ENCODE assay signal across 18 mouse cellular contexts in the genomic region with DNA sequence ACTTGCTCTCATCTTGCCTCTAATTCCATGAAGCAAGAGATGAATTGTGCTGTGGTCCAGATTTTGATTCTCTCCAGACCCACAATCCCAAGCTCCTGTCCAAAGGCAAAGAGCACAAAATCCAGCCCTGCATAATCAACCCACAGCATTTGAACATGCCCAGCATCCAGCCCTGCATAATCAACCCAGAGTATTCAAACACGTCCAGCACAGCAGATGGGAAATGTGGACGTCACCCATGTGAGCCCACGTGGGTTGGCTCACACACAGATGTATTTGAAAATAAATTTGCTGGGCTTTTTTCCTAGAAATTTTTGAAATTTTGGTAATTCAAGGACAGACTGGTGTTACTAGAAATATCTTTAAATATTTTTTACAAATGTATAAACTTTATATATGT. TPM values are rescaled to one million over a fixed set of nuclear protein-coding genes. Genes with fewer than 3 reads are reported as not detected.
DNase-seq lines count a peak whose midpoint lies in the region; ATAC-seq and TF ChIP-seq lines count a peak whose summit lies in the region.
"Had no signal": no experiment of that assay in that cellular context is flagged by ENCODE, and none has a peak within 500 bp of the region (broad histone marks: within the 10 kb centered on the region; RNA-seq: fewer than 3 reads in every experiment).

No protein-coding gene starts in this region.

- no peaks in the 10 kb centered on the region for H3K4me1 ChIP-seq in forebrain, embryonic 16.5 days (replicated peaks; ENCODE audit: control insufficient read depth, insufficient read depth, low read length)
- no peaks in the 10 kb centered on the region for H3K4me1 ChIP-seq in forebrain, embryonic 11.5 days (replicated peaks; ENCODE audit: control insufficient read depth, insufficient read depth, low read length)
- no peaks in the 10 kb centered on the region for H3K4me1 ChIP-seq in midbrain, postnatal 0 days (ENCODE audit: insufficient read depth, low read length)
- no peaks in the 10 kb centered on the region for H3K4me1 ChIP-seq in midbrain, embryonic 16.5 days (ENCODE audit: control insufficient read depth, insufficient read depth, low read length)
- H3K4me1 ChIP-seq: megakaryocyte, embryonic 14.5 days had no signal

- H3K4me2 ChIP-seq in forebrain, embryonic 16.5 days (ENCODE audit: low read length) = no peak overlapping the region
- no peak overlapping the region for H3K4me2 ChIP-seq in forebrain, embryonic 11.5 days (ENCODE audit: low read depth, low read length, severe bottlenecking)
- no peak overlapping the region for H3K4me2 ChIP-seq in midbrain, postnatal 0 days (ENCODE audit: low read depth, low read length, poor library complexity, severe bottlenecking)
- no peak overlapping the region for H3K4me2 ChIP-seq in midbrain, embryonic 16.5 days (ENCODE audit: low read length)

- no peaks in the 10 kb centered on the region for H3K27me3 ChIP-seq in forebrain, embryonic 16.5 days (replicated peaks; ENCODE audit: control insufficient read depth, insufficient read depth, low read length)
- no peaks in the 10 kb centered on the region for H3K27me3 ChIP-seq in forebrain, embryonic 11.5 days (ENCODE audit: control insufficient read depth, insufficient read depth, low read length)
- H3K27me3 ChIP-seq in midbrain, postnatal 0 days (ENCODE audit: insufficient read depth, low read length) = no peaks in the 10 kb centered on the region
- H3K27me3 ChIP-seq in midbrain, embryonic 16.5 days (ENCODE audit: control insufficient read depth, insufficient read depth, low read depth, low read length) = no peaks in the 10 kb centered on the region

- no peaks in the 10 kb centered on the region for H3K9me3 ChIP-seq in forebrain, embryonic 16.5 days (ENCODE audit: control insufficient read depth, low read length)
- no peaks in the 10 kb centered on the region for H3K9me3 ChIP-seq in forebrain, embryonic 11.5 days (ENCODE audit: control insufficient read depth, low read length)
- H3K9me3 ChIP-seq in midbrain, postnatal 0 days (ENCODE audit: low read length) = no peaks in the 10 kb centered on the region
- H3K9me3 ChIP-seq in midbrain, embryonic 16.5 days (replicated peaks; ENCODE audit: control insufficient read depth, low read length, poor library complexity, severe bottlenecking) = no peaks in the 10 kb centered on the region
- H3K9me3 ChIP-seq: megakaryocyte, embryonic 14.5 days had no signal

- no peak for TF ChIP-seq CTCF in midbrain, postnatal 0 days (IDR thresholded peaks at IDR 0.05)

- H3K36me3 ChIP-seq in forebrain, embryonic 16.5 days (ENCODE audit: control insufficient read depth, insufficient read depth) = no peaks in the 10 kb centered on the region
- H3K36me3 ChIP-seq in forebrain, embryonic 11.5 days (ENCODE audit: control insufficient read depth, insufficient read depth, low read length) = no peaks in the 10 kb centered on the region
- no peaks in the 10 kb centered on the region for H3K36me3 ChIP-seq in midbrain, postnatal 0 days (ENCODE audit: insufficient read depth, low read length)
- no peaks in the 10 kb centered on the region for H3K36me3 ChIP-seq in midbrain, embryonic 16.5 days (ENCODE audit: control insufficient read depth, insufficient read depth, low read length)

- DNase-seq in forebrain, embryonic 11.5 days (ENCODE audit: low spot score) = no peak
- peak; percentile 58 for DNase-seq in midbrain, postnatal 0 days (ENCODE audit: low spot score)
- DNase-seq in left cerebral cortex, postnatal 25 days (ENCODE audit: low spot score in 2 of 2) = peak; percentile 21 to 80
- peak; percentile 39 for DNase-seq in telencephalon, adult 2 months (ENCODE audit: low read depth, low spot score)
- no peak for DNase-seq in Muller cell, postnatal 12 days (ENCODE audit: inconsistent ontology term)
- DNase-seq in yolk sac, embryonic 10.5 days (ENCODE audit: low spot score) = no peak
- DNase-seq: adrenal gland, postnatal 14 days; cerebellum, adult 8-10 months; kidney, postnatal 36 days; liver; spleen, adult 18-20 months had no signal

- no peak overlapping the region for H3K9ac ChIP-seq in forebrain, embryonic 16.5 days (replicated peaks; ENCODE audit: low read depth, low read length)
- no peak overlapping the region for H3K9ac ChIP-seq in forebrain, embryonic 11.5 days (ENCODE audit: low read length)
- H3K9ac ChIP-seq in midbrain, postnatal 0 days (replicated peaks; ENCODE audit: low read length, poor library complexity, severe bottlenecking) = no peak overlapping the region
- no peak overlapping the region for H3K9ac ChIP-seq in midbrain, embryonic 16.5 days (ENCODE audit: low read depth, low read length)

- 42% methylated on average over 3 of the region's 3 CpGs for WGBS in forebrain, embryonic 16.5 days
- 66% methylated on average over 3 of the region's 3 CpGs for WGBS in forebrain, embryonic 11.5 days
- WGBS in midbrain, postnatal 0 days = 48% methylated on average over 3 of the region's 3 CpGs
- WGBS in midbrain, embryonic 16.5 days = 49% methylated on average over 3 of the region's 3 CpGs

- no peak overlapping the region for H3K27ac ChIP-seq in forebrain, embryonic 16.5 days (ENCODE audit: low read length)
- H3K27ac ChIP-seq in forebrain, embryonic 11.5 days (ENCODE audit: low read depth, low read length) = no peak overlapping the region
- no peak overlapping the region for H3K27ac ChIP-seq in midbrain, postnatal 0 days (ENCODE audit: low read depth, low read length)
- H3K27ac ChIP-seq in midbrain, embryonic 16.5 days (ENCODE audit: low read length) = no peak overlapping the region

- intact Hi-C loops in left cerebral cortex, postnatal 25 days (cut with DNase I) = no loop called here

- H3K4me3 ChIP-seq in forebrain, embryonic 16.5 days (replicated peaks; ENCODE audit: low read length) = no peak overlapping the region
- H3K4me3 ChIP-seq in forebrain, embryonic 11.5 days (ENCODE audit: low read depth, low read length) = no peak overlapping the region
- no peak overlapping the region for H3K4me3 ChIP-seq in midbrain, postnatal 0 days (ENCODE audit: low read depth, low read length)
- H3K4me3 ChIP-seq in midbrain, embryonic 16.5 days (ENCODE audit: low read depth, low read length) = no peak overlapping the region
- H3K4me3 ChIP-seq: megakaryocyte, embryonic 14.5 days had no signal

- peak; percentile 63; the same call in 1 of the 2 replicates for ATAC-seq in forebrain, embryonic 16.5 days
- no peak for ATAC-seq in forebrain, embryonic 11.5 days (replicated peaks; ENCODE audit: low FRiP score)
- no peak for ATAC-seq in midbrain, postnatal 0 days (ENCODE audit: low FRiP score)
- ATAC-seq in midbrain, embryonic 16.5 days = no peak

RNA-seq across cellular contexts. Expression of a gene that starts 5.6 kb away (rescaled TPM):
- polyA plus RNA-seq in forebrain, embryonic 16.5 days (2015; fragmentation: Nextera tagmentation; extraction: Ambion mirVana) = 0.16 TPM in 1 of 2 replicates, not detected in the other
- not detected in 2 replicates for polyA plus RNA-seq in forebrain, embryonic 11.5 days (2014; fragmentation: Nextera tagmentation; extraction: Ambion mirVana)
- 0.11 and 0.14 TPM in 2 replicates for total RNA-seq in midbrain, postnatal 0 days (2014; rRNA removed)
- polyA plus RNA-seq in midbrain, postnatal 0 days (2015; fragmentation: Nextera tagmentation; extraction: Ambion mirVana) = 0.12 and 0.15 TPM in 2 replicates
- 0.10 and 0.13 TPM in 2 replicates for polyA plus RNA-seq in midbrain, embryonic 16.5 days (2015; fragmentation: Nextera tagmentation; extraction: Ambion mirVana)
- total RNA-seq in left cerebral cortex, postnatal 25 days (2021) = not detected
- total RNA-seq: adrenal gland, postnatal 14 days; gastrocnemius, adult 18-20 months had no signal
- polyA plus RNA-seq: C2C12; embryonic facial prominence, embryonic 14.5 days; heart, embryonic 14.5 days had no signal

RNA-seq across cellular contexts. Expression of a gene that starts 9.6 kb away (rescaled TPM):
- not detected in 2 replicates for polyA plus RNA-seq in forebrain, embryonic 16.5 days (2015; fragmentation: Nextera tagmentation; extraction: Ambion mirVana)
- polyA plus RNA-seq in forebrain, embryonic 11.5 days (2014; fragmentation: Nextera tagmentation; extraction: Ambion mirVana) = not detected in 2 replicates
- not detected in 2 replicates for total RNA-seq in midbrain, postnatal 0 days (2014; rRNA removed)
- not detected in 2 replicates for polyA plus RNA-seq in midbrain, postnatal 0 days (2015; fragmentation: Nextera tagmentation; extraction: Ambion mirVana)
- polyA plus RNA-seq in midbrain, embryonic 16.5 days (2015; fragmentation: Nextera tagmentation; extraction: Ambion mirVana) = not detected in 2 replicates
- total RNA-seq in left cerebral cortex, postnatal 25 days (2021) = not detected
- total RNA-seq: adrenal gland, postnatal 14 days; gastrocnemius, adult 18-20 months had no signal
- polyA plus RNA-seq: C2C12; embryonic facial prominence, embryonic 14.5 days; heart, embryonic 14.5 days had no signal

RNA-seq across cellular contexts. Expression of a gene that starts 19.2 kb away (rescaled TPM):
- not detected in 2 replicates for polyA plus RNA-seq in forebrain, embryonic 16.5 days (2015; fragmentation: Nextera tagmentation; extraction: Ambion mirVana)
- polyA plus RNA-seq in forebrain, embryonic 11.5 days (2014; fragmentation: Nextera tagmentation; extraction: Ambion mirVana) = not detected in 2 replicates
- total RNA-seq in midbrain, postnatal 0 days (2014; rRNA removed) = not detected in 2 replicates
- not detected in 2 replicates for polyA plus RNA-seq in midbrain, postnatal 0 days (2015; fragmentation: Nextera tagmentation; extraction: Ambion mirVana)
- not detected in 2 replicates for polyA plus RNA-seq in midbrain, embryonic 16.5 days (2015; fragmentation: Nextera tagmentation; extraction: Ambion mirVana)
- total RNA-seq in left cerebral cortex, postnatal 25 days (2021) = 1 to 10 TPM in 1 of 2 experiments, under 1 TPM in 1; 0.44 to 1.1 TPM
- total RNA-seq: adrenal gland, postnatal 14 days; gastrocnemius, adult 18-20 months had no signal
- polyA plus RNA-seq: C2C12; embryonic facial prominence, embryonic 14.5 days; heart, embryonic 14.5 days had no signal

RNA-seq across cellular contexts. Expression of a gene that starts 34.4 kb away (rescaled TPM):
- polyA plus RNA-seq in forebrain, embryonic 16.5 days (2015; fragmentation: Nextera tagmentation; extraction: Ambion mirVana) = not detected in 2 replicates
- polyA plus RNA-seq in forebrain, embryonic 11.5 days (2014; fragmentation: Nextera tagmentation; extraction: Ambion mirVana) = not detected in 2 replicates
- total RNA-seq in midbrain, postnatal 0 days (2014; rRNA removed) = not detected in 2 replicates
- polyA plus RNA-seq in midbrain, postnatal 0 days (2015; fragmentation: Nextera tagmentation; extraction: Ambion mirVana) = not detected in 2 replicates
- polyA plus RNA-seq in midbrain, embryonic 16.5 days (2015; fragmentation: Nextera tagmentation; extraction: Ambion mirVana) = not detected in 2 replicates
- total RNA-seq in left cerebral cortex, postnatal 25 days (2021) = not detected
- total RNA-seq: adrenal gland, postnatal 14 days; gastrocnemius, adult 18-20 months had no signal
- polyA plus RNA-seq: C2C12; heart, embryonic 14.5 days had no signal

RNA-seq across cellular contexts. Expression of a gene that starts 39.6 kb away (rescaled TPM):
- not detected in 2 replicates for polyA plus RNA-seq in forebrain, embryonic 16.5 days (2015; fragmentation: Nextera tagmentation; extraction: Ambion mirVana)
- not detected in 2 replicates for polyA plus RNA-seq in forebrain, embryonic 11.5 days (2014; fragmentation: Nextera tagmentation; extraction: Ambion mirVana)
- total RNA-seq in midbrain, postnatal 0 days (2014; rRNA removed) = not detected in 2 replicates
- not detected in 2 replicates for polyA plus RNA-seq in midbrain, postnatal 0 days (2015; fragmentation: Nextera tagmentation; extraction: Ambion mirVana)
- polyA plus RNA-seq in midbrain, embryonic 16.5 days (2015; fragmentation: Nextera tagmentation; extraction: Ambion mirVana) = not detected in 2 replicates
- not detected for total RNA-seq in left cerebral cortex, postnatal 25 days (2021)
- total RNA-seq: adrenal gland, postnatal 14 days; gastrocnemius, adult 18-20 months had no signal
- polyA plus RNA-seq: C2C12; heart, embryonic 14.5 days had no signal

Comparison
In these comparisons a context has a peak if more than half of its experiments do, and no peak if none do; other contexts are left out.
1. DNase-seq: peak in midbrain, postnatal 0 days (single experiment), left cerebral cortex, postnatal 25 days (2 of 2) and telencephalon, adult 2 months (single experiment); none in forebrain, embryonic 11.5 days (single experiment), Muller cell, postnatal 12 days (single experiment) and yolk sac, embryonic 10.5 days (single experiment).